In the genomic region with DNA sequence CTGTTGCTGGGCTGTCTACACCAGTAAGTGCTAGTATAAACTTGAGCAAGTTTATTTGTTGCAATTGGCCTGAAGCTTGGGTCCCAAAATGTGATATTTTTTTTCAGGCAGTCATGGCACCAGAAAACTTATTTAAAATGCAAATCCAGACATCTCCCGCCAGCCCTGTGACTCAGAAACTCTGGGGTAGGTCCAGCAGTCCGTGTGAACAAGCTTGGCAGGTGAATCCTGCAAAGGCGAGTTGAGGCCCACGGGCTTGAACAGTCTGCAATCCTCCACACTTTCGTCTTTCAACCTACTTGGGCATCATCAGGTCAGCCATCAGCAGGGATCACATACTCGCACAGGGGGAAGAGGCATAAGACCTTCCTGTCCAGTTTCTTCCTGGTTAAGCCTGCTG, we compare ENCODE assay signal across 21 mouse cellular contexts.
DNase-seq lines count a peak whose midpoint lies in the region; ATAC-seq and TF ChIP-seq lines count a peak whose summit lies in the region.
"Had no signal": no experiment of that assay in that cellular context is flagged by ENCODE, and none has a peak within 500 bp of the region (broad histone marks: within the 10 kb centered on the region; RNA-seq: fewer than 3 reads in every experiment).

No protein-coding gene starts in this region.

- no peaks in the 10 kb centered on the region for H3K36me3 ChIP-seq in forebrain, postnatal 0 days (ENCODE audit: insufficient read depth)
- no peaks in the 10 kb centered on the region for H3K36me3 ChIP-seq in forebrain, embryonic 10.5 days (replicated peaks)
- H3K36me3 ChIP-seq in midbrain, embryonic 13.5 days = no peaks in the 10 kb centered on the region
- H3K36me3 ChIP-seq: embryonic facial prominence, embryonic 12.5 days; forebrain, embryonic 12.5 days; G1E; hindbrain, embryonic 15.5 days had no signal

- no peak for DNase-seq in forebrain, postnatal 0 days
- no peak for DNase-seq in forebrain, embryonic 10.5 days (ENCODE audit: extremely low spot score, low spot score)
- DNase-seq in left cerebral cortex, adult 18-20 months (ENCODE audit: low spot score in 2 of 2) = peak; percentile 65 to 76
- no peak for DNase-seq in left cerebral cortex, postnatal 10 days (ENCODE audit: extremely low spot score in 1 of 2, low spot score in 2 of 2)
- peak; percentile 77 for DNase-seq in brain, adult 2 months (ENCODE audit: low read depth, low spot score)
- peak; percentile 49 to 57 for DNase-seq in right cerebral cortex, postnatal 36 days (ENCODE audit: low spot score in 2 of 2)
- DNase-seq: adrenal gland, adult 8-10 months; adrenal gland, postnatal 36 days; B cell, adult 2 months; cerebellum, adult 11-12 months; cerebellum, adult 9-10 months; gastrocnemius, postnatal 14 days; heart, postnatal 36 days had no signal

- H3K9me3 ChIP-seq in forebrain, postnatal 0 days (ENCODE audit: low read length) = no peaks in the 10 kb centered on the region
- no peaks in the 10 kb centered on the region for H3K9me3 ChIP-seq in forebrain, embryonic 10.5 days
- H3K9me3 ChIP-seq in midbrain, embryonic 13.5 days = no peaks in the 10 kb centered on the region
- H3K9me3 ChIP-seq: embryonic facial prominence, embryonic 12.5 days; forebrain, embryonic 12.5 days; hindbrain, embryonic 15.5 days had no signal

- H3K4me1 ChIP-seq in forebrain, postnatal 0 days (ENCODE audit: insufficient read depth) = peaks cover 8% of the 10 kb centered on the region; the same call in 1 of the 2 replicates
- peaks cover 18% of the 10 kb centered on the region for H3K4me1 ChIP-seq in forebrain, embryonic 10.5 days
- H3K4me1 ChIP-seq in midbrain, embryonic 13.5 days (replicated peaks) = 0 out of 2 replicates have a peak, but pooled peaks cover 7% of the 10 kb centered on the region
- H3K4me1 ChIP-seq: embryonic facial prominence, embryonic 12.5 days; forebrain, embryonic 12.5 days had no signal

- H3K4me2 ChIP-seq in forebrain, postnatal 0 days (ENCODE audit: low read depth) = no peak overlapping the region
- H3K4me2 ChIP-seq in midbrain, embryonic 13.5 days (replicated peaks) = no peak overlapping the region
- H3K4me2 ChIP-seq: embryonic facial prominence, embryonic 12.5 days; forebrain, embryonic 12.5 days; heart, embryonic 13.5 days; hindbrain, embryonic 15.5 days had no signal

- H3K27me3 ChIP-seq in forebrain, postnatal 0 days (ENCODE audit: insufficient read depth, low read length) = no peaks in the 10 kb centered on the region
- no peaks in the 10 kb centered on the region for H3K27me3 ChIP-seq in forebrain, embryonic 10.5 days (ENCODE audit: poor library complexity, severe bottlenecking)
- no peaks in the 10 kb centered on the region for H3K27me3 ChIP-seq in midbrain, embryonic 13.5 days
- H3K27me3 ChIP-seq: embryonic facial prominence, embryonic 12.5 days; forebrain, embryonic 12.5 days; heart, embryonic 13.5 days; hindbrain, embryonic 15.5 days had no signal

- H3K4me3 ChIP-seq in forebrain, postnatal 0 days (ENCODE audit: low read depth, low read length) = no peak overlapping the region
- no peak overlapping the region for H3K4me3 ChIP-seq in forebrain, embryonic 10.5 days
- no peak overlapping the region for H3K4me3 ChIP-seq in midbrain, embryonic 13.5 days (replicated peaks)
- H3K4me3 ChIP-seq: embryonic facial prominence, embryonic 12.5 days; forebrain, embryonic 12.5 days; heart, embryonic 13.5 days; hindbrain, embryonic 15.5 days had no signal

- no peak overlapping the region for H3K9ac ChIP-seq in forebrain, postnatal 0 days
- no peak overlapping the region for H3K9ac ChIP-seq in midbrain, embryonic 13.5 days (replicated peaks)
- H3K9ac ChIP-seq: embryonic facial prominence, embryonic 12.5 days; forebrain, embryonic 12.5 days; heart, embryonic 13.5 days; hindbrain, embryonic 15.5 days had no signal

- no peak for TF ChIP-seq CTCF in forebrain, postnatal 0 days (IDR thresholded peaks at IDR 0.05; ENCODE audit: low read depth)

- H3K27ac ChIP-seq in forebrain, postnatal 0 days (ENCODE audit: low read depth, low read length) = no peak overlapping the region
- H3K27ac ChIP-seq in forebrain, embryonic 10.5 days = no peak overlapping the region
- no peak overlapping the region for H3K27ac ChIP-seq in midbrain, embryonic 13.5 days
- H3K27ac ChIP-seq: embryonic facial prominence, embryonic 12.5 days; forebrain, embryonic 12.5 days; heart, embryonic 13.5 days; hindbrain, embryonic 15.5 days had no signal

- 54% methylated on average over 6 of the region's 6 CpGs for WGBS in forebrain, postnatal 0 days
- 81% methylated on average over 6 of the region's 6 CpGs for WGBS in forebrain, embryonic 10.5 days
- 64% methylated on average over 6 of the region's 6 CpGs for WGBS in midbrain, embryonic 13.5 days

- peak; percentile 17; the same call in 1 of the 2 replicates for ATAC-seq in forebrain, postnatal 0 days
- ATAC-seq in midbrain, embryonic 13.5 days = no peak
- ATAC-seq: CD4-positive, CD25-positive, alpha-beta regulatory T cell, adult 4 months; forebrain, embryonic 16.5 days had no signal

- intact Hi-C loops in left cerebral cortex, postnatal 10 days (cut with DNase I) = no loop called here

Comparison
In these comparisons a context has a peak if more than half of its experiments do, and no peak if none do; other contexts are left out.
1. DNase-seq: peak in left cerebral cortex, adult 18-20 months (2 of 2), brain, adult 2 months (single experiment) and right cerebral cortex, postnatal 36 days (2 of 2); none in forebrain, postnatal 0 days (single experiment), forebrain, embryonic 10.5 days (single experiment) and left cerebral cortex, postnatal 10 days (0 of 2).